Mouse (Mus musculus) testis, adult 2 months (tissue): Measurements from ENCODE around the gene Cgas.

ENCODE experiments used
- CTCF ChIP-seq: fragments of 200-500 bp; IDR thresholded peaks from 2 replicates; pipeline ENCODE4 v1.5.1; 2012; ENCODE audit warnings: low read depth, mild to moderate bottlenecking, inconsistent platforms, low read length, moderate library complexity; ENCODE audit not compliant: control insufficient read depth, insufficient read depth, insufficient replicate concordance
- POLR2A ChIP-seq: fragments of 200-500 bp; IDR thresholded peaks from 2 replicates; pipeline ENCODE4 v1.6.1; 2012; ENCODE audit warnings: low read depth, mild to moderate bottlenecking, inconsistent platforms, low read length, moderate library complexity; ENCODE audit not compliant: control insufficient read depth

GRCm38 (mm10) chr9:78394602-78395001 is 48.4 kb downstream of the Cgas start:
- TF ChIP-seq POLR2A (no peak), CTCF (no peak)
